Mouse (Mus musculus) right cerebral cortex, postnatal 14 days (tissue): ENCODE measurements around the gene Fam160a1.

Experiments
- DNase-seq: peaks from one replicate; pipeline ENCODE4 v3.0.0; 2022

The Fam160a1 gene

DNA sequence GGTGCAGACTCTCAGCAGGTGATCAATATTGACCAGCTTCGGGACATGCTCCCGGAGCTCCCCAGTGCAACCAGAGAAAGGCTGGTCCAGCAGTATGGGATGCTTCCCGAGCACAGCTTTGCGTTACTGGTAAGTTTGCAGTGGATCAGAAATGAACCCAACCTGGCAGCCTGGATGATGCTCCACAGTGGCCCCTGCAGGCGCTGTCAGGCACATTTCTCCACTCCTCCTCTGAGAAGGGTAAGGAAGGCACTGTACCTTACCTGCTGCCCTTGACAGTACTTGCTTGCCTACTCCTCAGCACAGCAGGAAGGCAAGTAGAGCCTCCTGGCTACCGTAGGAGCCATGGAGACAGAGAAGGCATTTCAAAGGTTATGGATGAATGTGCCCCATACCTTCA lies 198.2 kb downstream of the Fam160a1 start:
- DNase-seq: no peak

DNA sequence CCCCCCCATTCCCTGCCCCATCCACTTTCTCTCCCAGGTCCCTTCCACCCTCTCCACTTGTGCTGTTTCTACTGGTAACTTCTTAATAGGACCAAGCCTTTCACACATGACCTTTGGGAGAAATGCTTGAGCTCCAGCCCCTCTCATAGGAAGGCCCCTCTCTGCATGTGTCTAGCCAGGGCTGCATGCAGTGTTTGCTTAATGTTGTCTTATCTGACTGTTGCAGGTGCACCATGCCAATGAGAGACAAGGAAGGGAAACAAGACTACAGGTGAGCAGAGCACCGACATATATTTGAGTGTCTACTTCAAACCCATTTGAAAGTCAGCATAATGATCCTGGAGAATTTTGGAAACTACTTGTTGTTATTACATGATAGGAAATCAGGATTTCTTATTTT lies 200.7 kb downstream of the Fam160a1 start:
- DNase-seq: no peak
